Mouse (Mus musculus): ENCODE measurements around the gene Pot1b. TPM values are rescaled to one million over a fixed set of nuclear protein-coding genes. Genes with fewer than 3 reads are reported as not detected.

Pot1b gene
- 2.0 and 2.1 TPM in 2 replicates for polyA plus RNA-seq (2015; fragmentation: Nextera tagmentation; extraction: Ambion mirVana)

DNA sequence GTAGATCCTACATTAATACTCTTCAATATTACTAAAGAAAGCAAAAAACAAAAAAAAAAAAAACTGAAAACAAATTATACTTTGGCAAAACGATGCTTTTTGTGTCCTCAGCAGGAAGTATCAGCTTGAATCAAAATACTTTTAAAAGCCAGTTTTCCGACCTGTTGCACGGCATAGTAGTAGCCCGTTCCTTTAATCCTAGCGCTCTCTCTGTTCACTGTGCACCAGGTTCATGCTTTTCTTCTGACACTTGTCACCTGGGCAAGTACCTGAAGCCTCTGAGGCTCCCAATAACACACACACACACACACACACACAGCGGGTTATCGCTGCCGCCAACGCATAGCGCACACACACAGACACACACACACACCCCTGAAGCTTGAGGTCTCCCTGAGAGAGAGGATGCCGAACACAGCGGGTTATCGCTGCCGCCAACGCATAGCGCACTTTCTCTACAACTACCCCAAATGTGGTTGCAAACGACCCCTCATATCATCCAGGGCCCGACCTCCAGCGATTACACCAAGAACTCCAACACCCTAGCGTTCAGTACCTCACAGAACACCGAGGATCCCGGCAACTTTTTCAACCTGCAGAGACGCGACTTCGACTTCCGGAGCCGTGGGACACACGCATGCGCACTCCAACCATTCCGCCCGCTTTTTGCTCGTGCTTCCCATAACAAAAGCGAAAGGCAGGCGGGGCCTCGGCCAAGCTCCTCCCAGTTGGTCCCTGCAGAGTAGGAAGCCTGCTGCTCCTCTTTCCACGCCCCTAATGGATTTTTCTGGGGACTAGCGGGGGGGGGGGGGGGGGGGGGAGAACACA lies at the start of gene Pot1b:
TSS of gene Pot1b (minus strand) at position 645 of the 828 bp plus-strand sequence.

GRCm38 (mm10) chr17:55749786-55750185 lies 37.4 kb upstream of the Pot1b start, which contains the start of gene Adgre4:
Adgre4 (plus strand) TSS chr17:55749984.

GRCm38 (mm10) chr17:55625092-55625491 lies 87.3 kb downstream of the Pot1b start, which contains the start of gene Vmn2r118:
Vmn2r118 (minus strand) TSS chr17:55625192.

Other genes starting within 250 kb of the Pot1b start
- not detected in 2 replicates for gene Vmn2r118, start 87.4 kb downstream of the Pot1b start, polyA plus RNA-seq (2015; fragmentation: Nextera tagmentation; extraction: Ambion mirVana)
- gene Adgre4, start 37.4 kb upstream of the Pot1b start, polyA plus RNA-seq (2015; fragmentation: Nextera tagmentation; extraction: Ambion mirVana) = 0.06 and 0.17 TPM in 2 replicates
- gene Zfp119a, start 166.3 kb upstream of the Pot1b start, polyA plus RNA-seq (2015; fragmentation: Nextera tagmentation; extraction: Ambion mirVana) = 4.7 and 4.8 TPM in 2 replicates
- gene Zfp959, start 179.5 kb upstream of the Pot1b start, polyA plus RNA-seq (2015; fragmentation: Nextera tagmentation; extraction: Ambion mirVana) = 4.5 and 5.8 TPM in 2 replicates
- gene Zfp119b, start 236.9 kb upstream of the Pot1b start, polyA plus RNA-seq (2015; fragmentation: Nextera tagmentation; extraction: Ambion mirVana) = 4.9 TPM in 2 replicates
- gene Ebi3, start 240.0 kb upstream of the Pot1b start, polyA plus RNA-seq (2015; fragmentation: Nextera tagmentation; extraction: Ambion mirVana) = 2.5 and 2.7 TPM in 2 replicates
- 10.1 and 10.6 TPM in 2 replicates for gene Yju2, start 246.5 kb upstream of the Pot1b start, polyA plus RNA-seq (2015; fragmentation: Nextera tagmentation; extraction: Ambion mirVana)

Measured in skeletal muscle tissue, postnatal 0 days (tissue).